Mouse (Mus musculus) megakaryocyte, embryonic 14.5 days (primary cell): Measurements from ENCODE around the gene Nlgn1. TPM values are rescaled to one million over a fixed set of nuclear protein-coding genes. Genes with fewer than 3 reads are reported as not detected.

Source experiments
- H3K27me3 ChIP-seq: replicated peaks from 2 replicates; pipeline ENCODE3; 2012; ENCODE audit warnings: inconsistent platforms
- H3K36me3 ChIP-seq: replicated peaks from 2 replicates; pipeline ENCODE3; 2012; ENCODE audit warnings: low read length, inconsistent platforms, mixed read lengths
- H3K4me1 ChIP-seq: 2 replicates; pipeline ENCODE4 v1.6.1; 2012; ENCODE audit warnings: inconsistent platforms
- H3K4me3 ChIP-seq: replicated peaks from 2 replicates; pipeline ENCODE3; 2012; ENCODE audit warnings: moderate library complexity, mild to moderate bottlenecking, inconsistent platforms
- H3K9me3 ChIP-seq: 2 replicates; pipeline ENCODE4 v1.6.1; 2012; ENCODE audit warnings: inconsistent platforms
- FLI1 ChIP-seq: IDR thresholded peaks from 2 replicates; pipeline ENCODE4 v1.6.1; 2012; ENCODE audit warnings: low read length, inconsistent platforms, mixed read lengths
- GATA1 ChIP-seq: IDR thresholded peaks from 3 replicates; pipeline ENCODE4 v1.6.1; 2012; ENCODE audit warnings: mixed read lengths, low read length, inconsistent platforms, borderline replicate concordance
- polyA plus RNA-seq: library from polyadenylated mRNA; stranded (reverse); fragments of >175 nt; gene quantifications from 2 replicates; pipeline ENCODE4 v1.2.3, GENCODE M21; 2012; ENCODE audit warnings: low replicate concordance; ENCODE audit not compliant: insufficient read depth

Gene Nlgn1
- polyA plus RNA-seq, 1 experiment: 0.13 TPM

- no peaks in the 10 kb centered on the region for H3K9me3 ChIP-seq
- H3K4me1 ChIP-seq: no peaks in the 10 kb centered on the region
- no peak for TF ChIP-seq FLI1
- TF ChIP-seq GATA1: no peak
- no peaks in the 10 kb centered on the region for H3K27me3 ChIP-seq
- H3K36me3 ChIP-seq: no peaks in the 10 kb centered on the region
- no peak overlapping the region for H3K4me3 ChIP-seq
Measured at GRCm38 (mm10) chr3:26002863-26003608, 329.2 kb downstream of the Nlgn1 start.

GRCm38 (mm10) chr3:26002367-26002766 lies 329.9 kb downstream of the Nlgn1 start:
- H3K27me3 ChIP-seq: no peaks in the 10 kb centered on the region
- H3K36me3 ChIP-seq: no peaks in the 10 kb centered on the region
- no peak for TF ChIP-seq FLI1
- TF ChIP-seq GATA1: no peak
- H3K4me3 ChIP-seq: no peak overlapping the region
- no peaks in the 10 kb centered on the region for H3K9me3 ChIP-seq
- H3K4me1 ChIP-seq: no peaks in the 10 kb centered on the region

GRCm38 (mm10) chr3:25967546-25967945 lies 364.7 kb downstream of the Nlgn1 start:
- no peak overlapping the region for H3K4me3 ChIP-seq
- TF ChIP-seq FLI1 (no peak), GATA1 (no peak)
- H3K4me1 ChIP-seq: no peaks in the 10 kb centered on the region
- no peaks in the 10 kb centered on the region for H3K27me3 ChIP-seq
- peaks cover 4% of the 10 kb centered on the region; the same call in 1 of the 2 replicates for H3K9me3 ChIP-seq
- no peaks in the 10 kb centered on the region for H3K36me3 ChIP-seq

- TF ChIP-seq FLI1 (no peak), GATA1 (no peak)
- H3K9me3 ChIP-seq: peaks cover 5% of the 10 kb centered on the region; the same call in 1 of the 2 replicates
- no peaks in the 10 kb centered on the region for H3K36me3 ChIP-seq
- no peaks in the 10 kb centered on the region for H3K4me1 ChIP-seq
- H3K27me3 ChIP-seq: no peaks in the 10 kb centered on the region
- H3K4me3 ChIP-seq: no peak overlapping the region
Measured at GRCm38 (mm10) chr3:25964237-25964636, 368.0 kb downstream of the Nlgn1 start.

- no peak for TF ChIP-seq GATA1
- no peak for TF ChIP-seq FLI1
- no peaks in the 10 kb centered on the region for H3K4me1 ChIP-seq
- no peaks in the 10 kb centered on the region for H3K27me3 ChIP-seq
- H3K9me3 ChIP-seq: peaks cover 5% of the 10 kb centered on the region; the same call in 1 of the 2 replicates
- H3K36me3 ChIP-seq: no peaks in the 10 kb centered on the region
- H3K4me3 ChIP-seq: no peak overlapping the region
Measured at GRCm38 (mm10) chr3:25963568-25963967, 368.7 kb downstream of the Nlgn1 start.

GRCm38 (mm10) chr3:25916535-25916934 lies 415.7 kb downstream of the Nlgn1 start:
- Histone ChIP-seq H3K4me3 (no peak overlapping the region), H3K36me3 (no peaks in the 10 kb centered on the region), H3K27me3 (no peaks in the 10 kb centered on the region), H3K4me1 (no peaks in the 10 kb centered on the region), H3K9me3 (no peaks in the 10 kb centered on the region)
- TF ChIP-seq GATA1 (no peak), FLI1 (no peak)

GRCm38 (mm10) chr3:25914365-25915065 lies 417.7 kb downstream of the Nlgn1 start:
- Histone ChIP-seq H3K9me3 (no peaks in the 10 kb centered on the region), H3K36me3 (no peaks in the 10 kb centered on the region), H3K4me3 (no peak overlapping the region), H3K4me1 (no peaks in the 10 kb centered on the region), H3K27me3 (no peaks in the 10 kb centered on the region)
- no peak for TF ChIP-seq FLI1

- no peaks in the 10 kb centered on the region for H3K4me1 ChIP-seq
- no peak for TF ChIP-seq GATA1
- TF ChIP-seq FLI1: no peak
- H3K36me3 ChIP-seq: no peaks in the 10 kb centered on the region
- H3K4me3 ChIP-seq: no peak overlapping the region
- no peaks in the 10 kb centered on the region for H3K27me3 ChIP-seq
- H3K9me3 ChIP-seq: no peaks in the 10 kb centered on the region
Measured at GRCm38 (mm10) chr3:25903140-25903809, 429.0 kb downstream of the Nlgn1 start.

GRCm38 (mm10) chr3:25897456-25897855 lies 434.8 kb downstream of the Nlgn1 start:
- Histone ChIP-seq H3K9me3 (0 out of 2 replicates have a peak, but pooled peaks cover 3% of the 10 kb centered on the region), H3K4me1 (no peaks in the 10 kb centered on the region), H3K36me3 (no peaks in the 10 kb centered on the region), H3K27me3 (no peaks in the 10 kb centered on the region), H3K4me3 (no peak overlapping the region)
- TF ChIP-seq FLI1 (no peak), GATA1 (no peak)

- TF ChIP-seq GATA1: no peak
- TF ChIP-seq FLI1: no peak
- no peaks in the 10 kb centered on the region for H3K9me3 ChIP-seq
- no peaks in the 10 kb centered on the region for H3K36me3 ChIP-seq
- H3K4me1 ChIP-seq: no peaks in the 10 kb centered on the region
- no peaks in the 10 kb centered on the region for H3K27me3 ChIP-seq
- H3K4me3 ChIP-seq: no peak overlapping the region
Measured at GRCm38 (mm10) chr3:25884797-25885196, 447.5 kb downstream of the Nlgn1 start.
